Mouse (Mus musculus): Measurements from ENCODE around the gene Adora2a. TPM values are rescaled to one million over a fixed set of nuclear protein-coding genes. Genes with fewer than 3 reads are reported as not detected.
"Not testable (repeated sequence)": the region's sequence is repeated elsewhere in the genome, so short reads cannot be mapped to it uniquely, and the experiment has no call there.

Adora2a gene
- polyA plus RNA-seq, 1 experiment from 2014 or later: 3.3 TPM

- Histone ChIP-seq H3K27me3 (replicated peaks) (no peaks in the 10 kb centered on the region), H3K9ac (replicated peaks) (no peak overlapping the region), H3K4me2 (no peak overlapping the region), H3K36me3 (no peaks in the 10 kb centered on the region), H3K9me3 (replicated peaks) (no peaks in the 10 kb centered on the region), H3K27ac (replicated peaks) (no peak overlapping the region), H3K4me3 (replicated peaks) (no peak overlapping the region), H3K4me1 (no peaks in the 10 kb centered on the region)
- 87% methylated on average over 5 of the region's 5 CpGs for whole genome bisulfite sequencing
- no peak for ATAC-seq (ENCODE audit: low FRiP score)
Measured at GRCm38 (mm10) chr10:75350564-75350963, 33.9 kb downstream of the Adora2a start.

DNA sequence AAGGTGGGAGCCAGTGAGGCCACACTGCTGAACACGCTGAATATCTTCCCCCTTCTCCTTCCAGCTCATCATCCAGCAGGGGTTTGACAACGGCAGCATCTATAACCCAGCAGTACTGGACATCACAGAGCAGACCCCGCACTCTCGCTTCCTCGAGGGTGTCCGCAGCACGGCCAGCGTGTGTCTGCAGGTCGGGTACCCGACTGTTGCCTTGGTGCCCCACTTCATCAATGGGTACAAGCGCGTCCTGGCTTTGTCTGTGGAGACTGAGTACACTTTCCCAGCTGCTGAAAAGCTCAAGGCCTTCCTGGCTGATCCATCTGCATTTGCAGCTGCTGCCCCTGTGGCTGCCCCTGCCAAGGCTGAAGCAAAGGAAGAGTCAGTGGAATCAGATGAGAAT is 35.9 kb downstream of the Adora2a start:
- Histone ChIP-seq H3K4me1 (no peaks in the 10 kb centered on the region), H3K27ac (replicated peaks) (no peak overlapping the region), H3K9ac (replicated peaks) (no peak overlapping the region), H3K36me3 (no peaks in the 10 kb centered on the region), H3K4me2 (no peak overlapping the region), H3K27me3 (replicated peaks) (no peaks in the 10 kb centered on the region), H3K4me3 (replicated peaks) (no peak overlapping the region), H3K9me3 (replicated peaks) (no peaks in the 10 kb centered on the region)
- 93% methylated on average over 12 of the region's 12 CpGs for WGBS
- ATAC-seq (ENCODE audit: low FRiP score): no peak

GRCm38 (mm10) chr10:75353838-75354241 is 37.2 kb downstream of the Adora2a start:
- not testable (repeated sequence) for H3K4me1 ChIP-seq; H3K9me3 ChIP-seq (replicated peaks); H3K4me3 ChIP-seq (replicated peaks); H3K36me3 ChIP-seq; ATAC-seq (ENCODE audit: low FRiP score); H3K27me3 ChIP-seq (replicated peaks); H3K27ac ChIP-seq (replicated peaks); H3K4me2 ChIP-seq; H3K9ac ChIP-seq (replicated peaks)
- WGBS: 75% methylated on average over 9 of the region's 9 CpGs

DNA sequence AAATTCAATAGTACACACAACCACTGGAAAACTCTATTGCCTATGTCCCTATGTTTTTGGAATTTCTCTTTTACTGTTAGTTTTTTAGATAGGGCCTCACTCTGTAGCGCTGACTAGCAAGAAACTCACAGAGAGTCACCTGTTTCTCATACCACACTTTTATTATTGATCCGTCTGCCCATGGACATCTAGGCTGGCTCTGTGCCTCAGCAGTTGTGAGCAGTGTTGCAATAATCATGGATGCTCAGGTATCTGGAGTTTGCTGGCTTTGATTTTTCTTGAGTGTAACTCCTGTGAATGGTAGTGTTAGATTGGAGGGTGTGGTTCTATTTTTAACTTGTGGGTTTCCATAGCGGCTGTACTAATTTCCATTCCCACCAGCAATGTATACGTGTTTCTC is 38.7 kb downstream of the Adora2a start:
- Histone ChIP-seq H3K4me2 (no peak overlapping the region), H3K9ac (replicated peaks) (no peak overlapping the region), H3K27me3 (replicated peaks) (no peaks in the 10 kb centered on the region), H3K9me3 (replicated peaks) (no peaks in the 10 kb centered on the region), H3K36me3 (no peaks in the 10 kb centered on the region), H3K4me3 (replicated peaks) (no peak overlapping the region), H3K27ac (replicated peaks) (no peak overlapping the region), H3K4me1 (no peaks in the 10 kb centered on the region)
- 86% methylated on average over 4 of the region's 4 CpGs for WGBS
- no peak for ATAC-seq (ENCODE audit: low FRiP score)

- H3K36me3 ChIP-seq; H3K9me3 ChIP-seq (replicated peaks); H3K4me2 ChIP-seq; H3K9ac ChIP-seq (replicated peaks); H3K27me3 ChIP-seq (replicated peaks); H3K4me3 ChIP-seq (replicated peaks): not testable (repeated sequence)
- peak; percentile 81 for ATAC-seq (ENCODE audit: low FRiP score)
- Histone ChIP-seq H3K27ac (replicated peaks) (peak overlapping the region; percentile 56), H3K4me1 (peaks cover 14% of the 10 kb centered on the region)
- 8% methylated on average over 1 of the region's 1 CpGs for WGBS
Measured at GRCm38 (mm10) chr10:75364214-75364690, 47.6 kb downstream of the Adora2a start.

DNA sequence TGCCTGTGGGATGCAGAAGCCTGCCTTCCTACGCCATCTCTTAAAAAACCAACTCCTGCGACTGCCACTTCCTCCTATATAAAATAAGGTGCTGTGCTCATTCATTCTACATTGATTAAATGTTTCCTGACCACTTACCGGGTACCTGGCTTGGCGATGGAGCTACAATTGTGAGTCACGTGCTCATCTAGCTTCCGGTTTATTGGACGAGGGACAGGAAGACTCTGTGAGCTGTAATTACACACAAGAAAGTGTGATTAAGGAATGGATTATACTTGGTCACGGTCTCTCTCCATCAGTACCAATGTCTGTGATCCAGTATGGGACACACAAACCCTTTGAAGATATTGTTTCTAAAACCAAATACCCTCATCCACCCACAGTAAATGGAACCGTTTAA is 48.1 kb downstream of the Adora2a start:
- Histone ChIP-seq H3K9me3 (replicated peaks) (no peaks in the 10 kb centered on the region), H3K4me2 (no peak overlapping the region)

DNA sequence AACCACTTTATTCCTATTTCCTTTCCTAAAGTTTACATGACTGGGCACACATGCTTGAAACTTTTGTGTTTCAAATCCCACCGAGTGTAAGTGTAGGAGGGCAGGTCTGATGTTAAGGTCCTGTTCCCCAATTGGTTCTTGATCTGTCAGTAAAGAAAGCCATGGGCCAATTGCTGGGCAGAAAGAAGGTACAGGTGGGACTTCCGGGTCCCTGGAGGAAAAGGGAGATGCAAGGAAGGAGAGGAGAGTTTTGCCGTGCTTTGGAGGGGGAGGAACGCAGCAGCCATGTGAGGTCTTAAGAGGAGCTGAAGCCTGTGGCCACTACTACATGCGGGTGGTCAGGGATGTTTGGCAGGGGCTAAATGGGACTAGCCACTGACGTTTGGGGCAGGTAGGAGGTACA is 48.6 kb downstream of the Adora2a start:
- H3K4me2 ChIP-seq: peak overlapping the region; percentile 15; the same call in 1 of the 2 replicates
- no peaks in the 10 kb centered on the region for H3K36me3 ChIP-seq
- peaks cover 14% of the 10 kb centered on the region for H3K4me1 ChIP-seq
- H3K27ac ChIP-seq (replicated peaks): no peak overlapping the region
- H3K9me3 ChIP-seq (replicated peaks): no peaks in the 10 kb centered on the region
- 53% methylated on average over 6 of the region's 6 CpGs for WGBS
- H3K9ac ChIP-seq (replicated peaks): no peak overlapping the region
- H3K4me3 ChIP-seq (replicated peaks): no peak overlapping the region
- no peak for ATAC-seq (ENCODE audit: low FRiP score)
- no peaks in the 10 kb centered on the region for H3K27me3 ChIP-seq (replicated peaks)

More for the DNA sequence above, 48.1 kb downstream of the Adora2a start:
- no peak overlapping the region for H3K9ac ChIP-seq (replicated peaks)
- 77% methylated on average over 9 of the region's 9 CpGs for WGBS
- ATAC-seq (ENCODE audit: low FRiP score): no peak
- H3K36me3 ChIP-seq: no peaks in the 10 kb centered on the region
- H3K27ac ChIP-seq (replicated peaks): peak overlapping the region; percentile 56; the same call in 1 of the 2 replicates
- no peak overlapping the region for H3K4me3 ChIP-seq (replicated peaks)
- H3K27me3 ChIP-seq (replicated peaks): no peaks in the 10 kb centered on the region
- H3K4me1 ChIP-seq: peaks cover 14% of the 10 kb centered on the region

GRCm38 (mm10) chr10:75373655-75374351 is 57.1 kb downstream of the Adora2a start:
- not testable (repeated sequence) for H3K27ac ChIP-seq (replicated peaks); H3K4me1 ChIP-seq; H3K36me3 ChIP-seq; H3K9ac ChIP-seq (replicated peaks); ATAC-seq (ENCODE audit: low FRiP score); H3K27me3 ChIP-seq (replicated peaks); H3K9me3 ChIP-seq (replicated peaks); H3K4me2 ChIP-seq; H3K4me3 ChIP-seq (replicated peaks)
- WGBS: 74% methylated on average over 15 of the region's 19 CpGs

GRCm38 (mm10) chr10:75378688-75379087 is 62.0 kb downstream of the Adora2a start:
- Histone ChIP-seq H3K4me2 (no peak overlapping the region), H3K36me3 (no peaks in the 10 kb centered on the region), H3K9ac (replicated peaks) (no peak overlapping the region), H3K4me3 (replicated peaks) (no peak overlapping the region), H3K4me1 (no peaks in the 10 kb centered on the region), H3K27me3 (replicated peaks) (no peaks in the 10 kb centered on the region), H3K27ac (replicated peaks) (no peak overlapping the region), H3K9me3 (replicated peaks) (no peaks in the 10 kb centered on the region)
- WGBS: 80% methylated on average over 10 of the region's 10 CpGs
- ATAC-seq (ENCODE audit: low FRiP score): no peak

Other genes starting within 250 kb of the Adora2a start
- gene Specc1l, start 104.8 kb upstream of the Adora2a start, polyA plus RNA-seq (2015; fragmentation: Nextera tagmentation; extraction: Ambion mirVana): 25.1 and 25.2 TPM in 2 replicates
- 0.23 and 0.51 TPM in 2 replicates for gene Upb1, start 84.2 kb downstream of the Adora2a start, polyA plus RNA-seq (2015; fragmentation: Nextera tagmentation; extraction: Ambion mirVana)
- 136 and 143 TPM in 2 replicates for gene Snrpd3, start 200.7 kb downstream of the Adora2a start, polyA plus RNA-seq (2015; fragmentation: Nextera tagmentation; extraction: Ambion mirVana)
- 19.1 and 19.9 TPM in 2 replicates for gene Gucd1, start 201.1 kb downstream of the Adora2a start, polyA plus RNA-seq (2015; fragmentation: Nextera tagmentation; extraction: Ambion mirVana)
- 33.0 and 36.3 TPM in 2 replicates for gene Lrrc75b, start 243.5 kb downstream of the Adora2a start, polyA plus RNA-seq (2015; fragmentation: Nextera tagmentation; extraction: Ambion mirVana)
- gene Ggt1, start 244.7 kb downstream of the Adora2a start, polyA plus RNA-seq (2015; fragmentation: Nextera tagmentation; extraction: Ambion mirVana): 1.3 and 2.0 TPM in 2 replicates

Measured in neural tube, embryonic 15.5 days (tissue).